Mouse (Mus musculus) ES-E14 (cell line): ENCODE data around the gene Pcnx2.

Source experiments
- MAFK ChIP-seq: IDR thresholded peaks from 2 replicates; pipeline ENCODE4 v1.6.1; 2014; ENCODE audit warnings: mild to moderate bottlenecking, low read depth, low read length, inconsistent platforms; ENCODE audit not compliant: insufficient read depth
- ZC3H11A ChIP-seq: IDR thresholded peaks from 2 replicates; pipeline ENCODE4 v1.6.1; 2012; ENCODE audit warnings: low read depth, mild to moderate bottlenecking, inconsistent platforms, low read length, borderline replicate concordance
- ZNF384 ChIP-seq: IDR thresholded peaks from 2 replicates; pipeline ENCODE4 v1.6.1; 2012; ENCODE audit warnings: low read depth, low read length, inconsistent platforms

DNA sequence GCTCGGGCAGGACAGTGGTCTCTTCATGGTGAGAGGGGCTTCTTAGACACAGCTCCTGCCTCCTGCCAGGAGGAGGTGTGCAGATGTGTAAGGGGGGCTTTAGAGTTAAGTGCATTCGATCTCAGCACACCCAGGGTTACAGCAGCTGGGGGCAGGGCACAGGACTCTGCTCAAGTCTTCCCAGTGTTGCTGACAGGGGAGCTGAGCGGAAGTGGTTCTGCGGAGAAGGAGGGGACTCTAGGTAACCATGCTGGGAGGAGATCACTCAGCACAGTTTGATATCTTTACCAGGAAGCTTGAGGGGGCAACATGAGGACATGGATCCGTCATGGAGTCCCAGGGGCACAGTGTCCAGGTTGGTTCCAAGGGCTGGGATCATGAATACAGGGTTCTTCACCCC, 156.7 kb downstream of the Pcnx2 start:
- TF ChIP-seq MAFK (no peak), ZC3H11A (no peak), ZNF384 (no peak)
